Mouse (Mus musculus): ENCODE measurements at regions not wholly inside any gene's neighbourhood (a gene's known extent, or its start where the extent isn't known, plus 50 kb on each side); places are given as distances from the start of the nearest gene placed in this dataset.

DNA sequence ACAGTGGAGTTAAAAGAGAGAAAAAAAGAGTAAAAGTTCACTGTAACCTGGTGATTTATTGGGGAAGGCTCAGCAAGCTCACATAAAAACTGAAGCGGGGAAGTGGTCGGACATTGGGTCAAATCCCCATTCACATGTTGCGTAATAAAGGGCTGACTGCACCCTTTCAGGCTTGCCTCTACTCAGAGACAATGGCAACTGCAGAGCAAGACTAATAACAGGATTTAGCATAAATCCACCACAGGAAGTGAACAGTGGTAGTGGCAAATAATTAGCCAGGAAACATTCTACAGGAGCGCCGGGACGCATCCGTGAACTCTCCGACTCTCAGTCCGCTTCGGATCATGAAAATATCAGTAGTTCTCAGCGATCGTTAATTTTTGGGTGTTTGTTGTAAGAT lies 81.3 kb downstream of the Spry2 start (continued):
- TF ChIP-seq HCFC1 (IDR thresholded peaks at IDR 0.05; ENCODE audit: low read depth, low read length) (no peak), CHD2 (IDR thresholded peaks at IDR 0.05; ENCODE audit: low read length) (no peak), ZC3H11A (IDR thresholded peaks at IDR 0.05; ENCODE audit: low read depth, low read length) (no peak), USF1 (IDR thresholded peaks at IDR 0.05; ENCODE audit: low read depth, low read length) (no peak), MAZ (IDR thresholded peaks at IDR 0.05; ENCODE audit: low read depth, low read length) (no peak), GATA1 (IDR thresholded peaks at IDR 0.05; ENCODE audit: low read depth, low read length) (no peak)

DNA sequence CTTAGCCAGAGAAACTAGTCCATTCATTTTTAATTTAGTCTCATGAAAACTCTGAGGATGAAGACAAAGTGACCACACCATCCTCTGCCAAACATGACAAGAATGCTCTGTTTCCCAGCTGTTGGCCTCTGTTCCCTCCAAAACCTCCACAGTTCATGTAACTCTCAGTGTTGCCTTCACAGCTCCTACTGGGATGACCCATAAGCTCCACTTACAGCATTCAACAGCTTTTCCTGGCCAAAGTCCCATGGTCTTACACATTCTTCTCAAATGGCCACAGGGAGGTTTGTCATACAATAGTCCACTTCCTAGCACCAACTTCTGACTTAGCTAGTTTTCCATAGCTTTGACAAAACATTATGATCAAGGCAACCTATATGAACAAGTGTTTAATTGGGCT lies 83.0 kb downstream of the Spry2 start:
- H3K27ac ChIP-seq (ENCODE audit: control insufficient read depth, low read depth, low read length), result no peak overlapping the region
- H3K36me3 ChIP-seq (ENCODE audit: control insufficient read depth in 1 of 2, insufficient read depth in 2 of 2, low read length in 2 of 2), result no peaks in the 10 kb centered on the region
- TF ChIP-seq GABPA (IDR thresholded peaks at IDR 0.05; ENCODE audit: low read depth, low read length) (no peak), ZC3H11A (IDR thresholded peaks at IDR 0.05; ENCODE audit: low read depth, low read length) (no peak), USF1 (IDR thresholded peaks at IDR 0.05; ENCODE audit: low read depth, low read length) (no peak), SIN3A (IDR thresholded peaks at IDR 0.05; ENCODE audit: low read length) (no peak), E2F4 (IDR thresholded peaks at IDR 0.05; ENCODE audit: borderline replicate concordance, low read depth, low read length) (no peak), MAZ (IDR thresholded peaks at IDR 0.05; ENCODE audit: low read depth, low read length) (no peak), RAD21 (IDR thresholded peaks at IDR 0.05; ENCODE audit: low read depth, low read length) (no peak), CHD1 (IDR thresholded peaks at IDR 0.05; ENCODE audit: low read depth, low read length) (no peak), MEF2A (IDR thresholded peaks at IDR 0.05; ENCODE audit: extremely low read depth, insufficient replicate concordance, low read depth, low read length, poor library complexity, severe bottlenecking) (no peak), ELF1 (IDR thresholded peaks at IDR 0.05; ENCODE audit: low read depth, low read length) (no peak), ZNF384 (IDR thresholded peaks at IDR 0.05; ENCODE audit: low read depth, low read length) (no peak), KAT2A (conservative IDR thresholded peaks at IDR 0.05; ENCODE audit: low read depth, low read length) (no peak), EP300 (IDR thresholded peaks at IDR 0.05; ENCODE audit: low read depth in 1 of 2, low read length in 2 of 2) (no peak), TCF12 (IDR thresholded peaks at IDR 0.05; ENCODE audit: low read depth, low read length) (no peak), MYC (IDR thresholded peaks at IDR 0.05; ENCODE audit: low read depth, low read length) (no peak), POLR2AphosphoS2 (IDR thresholded peaks at IDR 0.05; ENCODE audit: low read length) (no peak), TAL1 (IDR thresholded peaks at IDR 0.05; ENCODE audit: low read length) (no peak), MAX (IDR thresholded peaks at IDR 0.05; ENCODE audit: low read length) (no peak)
- no peak overlapping the region for H3K9ac ChIP-seq (ENCODE audit: control insufficient read depth, low read depth, low read length, poor library complexity, severe bottlenecking)
- no peaks in the 10 kb centered on the region for H3K27me3 ChIP-seq (ENCODE audit: control insufficient read depth in 1 of 2, insufficient read depth in 2 of 2, low read length in 2 of 2)
- no peaks in the 10 kb centered on the region for H3K4me1 ChIP-seq (ENCODE audit: control insufficient read depth in 1 of 2, insufficient read depth in 2 of 2, low read length in 2 of 2)
- no peak overlapping the region for H3K4me3 ChIP-seq (ENCODE audit: control insufficient read depth in 1 of 2, insufficient read depth in 1 of 2, low read depth in 2 of 2, low read length in 2 of 2)
- no peaks in the 10 kb centered on the region for H3K79me2 ChIP-seq (ENCODE audit: control insufficient read depth, insufficient read depth, low read length, poor library complexity)
- DNase-seq (ENCODE audit: low read depth, low spot score), result no peak
- no peaks in the 10 kb centered on the region for H3K9me3 ChIP-seq (replicated peaks; ENCODE audit: insufficient read depth, low read length)
